Comparison of ENCODE assay signal across 26 mouse cellular contexts in genomic region chr4:131848082-131848481, GRCm38 (mm10). TPM values are rescaled to one million over a fixed set of nuclear protein-coding genes. Genes with fewer than 3 reads are reported as not detected.
DNase-seq lines count a peak whose midpoint lies in the region; ATAC-seq lines count a peak whose summit lies in the region.
"Had no signal": no experiment of that assay in that cellular context is flagged by ENCODE, and none has a peak within 500 bp of the region (broad histone marks: within the 10 kb centered on the region; RNA-seq: fewer than 3 reads in every experiment).

No protein-coding gene starts in this region.

- 0 out of 2 replicates have a peak overlapping the region, but pooled peaks have one; percentile 23 for H3K27ac ChIP-seq in heart, embryonic 12.5 days (ENCODE audit: poor library complexity, severe bottlenecking)
- H3K27ac ChIP-seq in midbrain, embryonic 10.5 days (replicated peaks): no peak overlapping the region
- no peak overlapping the region for H3K27ac ChIP-seq in midbrain, embryonic 16.5 days (ENCODE audit: low read length)
- H3K27ac ChIP-seq in embryonic facial prominence, embryonic 13.5 days: peak overlapping the region; percentile 40
- H3K27ac ChIP-seq: forebrain, embryonic 12.5 days; heart, adult 2 months; stomach, embryonic 15.5 days had no signal

- no peaks in the 10 kb centered on the region for H3K27me3 ChIP-seq in heart, embryonic 12.5 days (replicated peaks)
- no peaks in the 10 kb centered on the region for H3K27me3 ChIP-seq in midbrain, embryonic 10.5 days (ENCODE audit: low read depth, poor library complexity, severe bottlenecking)
- no peaks in the 10 kb centered on the region for H3K27me3 ChIP-seq in midbrain, embryonic 16.5 days (ENCODE audit: control insufficient read depth, insufficient read depth, low read depth, low read length)
- no peaks in the 10 kb centered on the region for H3K27me3 ChIP-seq in embryonic facial prominence, embryonic 13.5 days
- H3K27me3 ChIP-seq: CH12.LX; forebrain, embryonic 12.5 days; stomach, embryonic 15.5 days had no signal

- DNase-seq in heart, adult 9 months (ENCODE audit: low spot score in 2 of 2): no peak
- peak; percentile 49 for DNase-seq in midbrain, embryonic 10.5 days (ENCODE audit: low spot score)
- DNase-seq in mesoderm, embryonic 11.5 days (ENCODE audit: low read depth, low spot score): peak; percentile 78
- no peak for DNase-seq in urinary bladder, adult 18-20 months (ENCODE audit: low spot score in 2 of 2)
- DNase-seq in layer of hippocampus, postnatal 14 days (ENCODE audit: low spot score in 2 of 2): no peak
- DNase-seq: adrenal gland, postnatal 25 days; cerebellum, adult 11 months; cerebellum, postnatal 25 days; gastrocnemius, postnatal 14 days; heart, adult 2 months; kidney, adult 18-20 months; kidney, postnatal 36 days; liver; liver, postnatal 0 days; lung, postnatal 10 days; midbrain, embryonic 14.5 days; right cerebral cortex, postnatal 25 days; thymus, adult 2 months had no signal

- H3K4me3 ChIP-seq in heart, embryonic 12.5 days: no peak overlapping the region
- H3K4me3 ChIP-seq in midbrain, embryonic 10.5 days: no peak overlapping the region
- no peak overlapping the region for H3K4me3 ChIP-seq in midbrain, embryonic 16.5 days (ENCODE audit: low read depth, low read length)
- H3K4me3 ChIP-seq in embryonic facial prominence, embryonic 13.5 days: no peak overlapping the region
- H3K4me3 ChIP-seq: forebrain, embryonic 12.5 days; heart, adult 2 months; myocyte; stomach, embryonic 15.5 days had no signal

- ATAC-seq in heart, embryonic 12.5 days (ENCODE audit: insufficient number of reproducible peaks, low FRiP score): no peak
- ATAC-seq in midbrain, embryonic 16.5 days: no peak
- ATAC-seq in embryonic facial prominence, embryonic 13.5 days (ENCODE audit: insufficient number of reproducible peaks, insufficient read depth, low FRiP score, low TSS enrichment, low read depth): no peak
- ATAC-seq: liver, postnatal 0 days had no signal

- 55% methylated on average over 6 of the region's 6 CpGs for WGBS in heart, embryonic 12.5 days
- WGBS in midbrain, embryonic 10.5 days: 83% methylated on average over 6 of the region's 6 CpGs
- 83% methylated on average over 6 of the region's 6 CpGs for WGBS in midbrain, embryonic 16.5 days
- 43% methylated on average over 6 of the region's 6 CpGs for WGBS in embryonic facial prominence, embryonic 13.5 days

- no peaks in the 10 kb centered on the region for H3K9me3 ChIP-seq in heart, embryonic 12.5 days (replicated peaks)
- H3K9me3 ChIP-seq in midbrain, embryonic 10.5 days (replicated peaks): no peaks in the 10 kb centered on the region
- H3K9me3 ChIP-seq in midbrain, embryonic 16.5 days (replicated peaks; ENCODE audit: control insufficient read depth, low read length, poor library complexity, severe bottlenecking): no peaks in the 10 kb centered on the region
- H3K9me3 ChIP-seq in embryonic facial prominence, embryonic 13.5 days: no peaks in the 10 kb centered on the region
- H3K9me3 ChIP-seq: forebrain, embryonic 12.5 days; stomach, embryonic 15.5 days had no signal

- 0 out of 2 replicates have a peak, but pooled peaks cover 3% of the 10 kb centered on the region for H3K36me3 ChIP-seq in heart, embryonic 12.5 days
- H3K36me3 ChIP-seq in midbrain, embryonic 10.5 days: peaks cover 13% of the 10 kb centered on the region
- no peaks in the 10 kb centered on the region for H3K36me3 ChIP-seq in midbrain, embryonic 16.5 days (ENCODE audit: control insufficient read depth, insufficient read depth, low read length)
- no peaks in the 10 kb centered on the region; the same call in 1 of the 2 replicates for H3K36me3 ChIP-seq in embryonic facial prominence, embryonic 13.5 days
- H3K36me3 ChIP-seq: forebrain, embryonic 12.5 days had no signal

- no peak overlapping the region for H3K9ac ChIP-seq in heart, embryonic 12.5 days
- no peak overlapping the region for H3K9ac ChIP-seq in midbrain, embryonic 16.5 days (ENCODE audit: low read depth, low read length)
- 0 out of 2 replicates have a peak overlapping the region, but pooled peaks have one; percentile 27 for H3K9ac ChIP-seq in embryonic facial prominence, embryonic 13.5 days
- H3K9ac ChIP-seq: forebrain, embryonic 12.5 days; liver, postnatal 0 days; stomach, embryonic 15.5 days had no signal

- no peak overlapping the region for H3K4me2 ChIP-seq in heart, embryonic 12.5 days
- no peak overlapping the region for H3K4me2 ChIP-seq in midbrain, embryonic 16.5 days (ENCODE audit: low read length)
- no peak overlapping the region for H3K4me2 ChIP-seq in embryonic facial prominence, embryonic 13.5 days
- H3K4me2 ChIP-seq: forebrain, embryonic 12.5 days; stomach, embryonic 15.5 days had no signal

- H3K4me1 ChIP-seq in heart, embryonic 12.5 days (replicated peaks): peaks cover 47% of the 10 kb centered on the region
- peaks cover 16% of the 10 kb centered on the region for H3K4me1 ChIP-seq in midbrain, embryonic 10.5 days
- peaks cover 10% of the 10 kb centered on the region for H3K4me1 ChIP-seq in midbrain, embryonic 16.5 days (ENCODE audit: control insufficient read depth, insufficient read depth, low read length)
- peaks cover 43% of the 10 kb centered on the region for H3K4me1 ChIP-seq in embryonic facial prominence, embryonic 13.5 days

RNA-seq across cellular contexts. Expression of gene Mecr, which starts 4.8 kb away (rescaled TPM):
- polyA plus RNA-seq in heart, embryonic 12.5 days (2016; fragmentation: Nextera tagmentation; extraction: Ambion mirVana): 33.9 and 35.7 TPM in 2 replicates
- polyA plus RNA-seq in midbrain, embryonic 10.5 days (2016; fragmentation: Nextera tagmentation; extraction: Ambion mirVana): 51.7 and 58.0 TPM in 2 replicates
- 37.2 and 43.0 TPM in 2 replicates for polyA plus RNA-seq in midbrain, embryonic 16.5 days (2015; fragmentation: Nextera tagmentation; extraction: Ambion mirVana)
- polyA plus RNA-seq in embryonic facial prominence, embryonic 13.5 days (2015; fragmentation: Nextera tagmentation; extraction: Ambion mirVana): 51.2 and 58.6 TPM in 2 replicates
- 10 to 100 TPM; 36.4 to 37.0 TPM for total RNA-seq in layer of hippocampus, postnatal 14 days (2021)

RNA-seq across cellular contexts. Expression of gene Ptpru, which starts 10.0 kb away (rescaled TPM):
- 1.8 and 2.5 TPM in 2 replicates for polyA plus RNA-seq in heart, embryonic 12.5 days (2016; fragmentation: Nextera tagmentation; extraction: Ambion mirVana)
- 12.4 and 16.8 TPM in 2 replicates for polyA plus RNA-seq in midbrain, embryonic 10.5 days (2016; fragmentation: Nextera tagmentation; extraction: Ambion mirVana)
- polyA plus RNA-seq in midbrain, embryonic 16.5 days (2015; fragmentation: Nextera tagmentation; extraction: Ambion mirVana): 29.3 and 31.5 TPM in 2 replicates
- 30.0 and 34.3 TPM in 2 replicates for polyA plus RNA-seq in embryonic facial prominence, embryonic 13.5 days (2015; fragmentation: Nextera tagmentation; extraction: Ambion mirVana)
- 10 to 100 TPM; 66.8 to 82.5 TPM for total RNA-seq in layer of hippocampus, postnatal 14 days (2021)
- total RNA-seq: neutrophil, adult 5-6 weeks had no signal

RNA-seq across cellular contexts. Expression of gene Srsf4, which starts 25.3 kb away (rescaled TPM):
- 86.1 and 87.1 TPM in 2 replicates for polyA plus RNA-seq in heart, embryonic 12.5 days (2016; fragmentation: Nextera tagmentation; extraction: Ambion mirVana)
- polyA plus RNA-seq in midbrain, embryonic 10.5 days (2016; fragmentation: Nextera tagmentation; extraction: Ambion mirVana): 147 and 157 TPM in 2 replicates
- 100 and 112 TPM in 2 replicates for polyA plus RNA-seq in midbrain, embryonic 16.5 days (2015; fragmentation: Nextera tagmentation; extraction: Ambion mirVana)
- 126 and 127 TPM in 2 replicates for polyA plus RNA-seq in embryonic facial prominence, embryonic 13.5 days (2015; fragmentation: Nextera tagmentation; extraction: Ambion mirVana)
- total RNA-seq in layer of hippocampus, postnatal 14 days (2021): 10 to 100 TPM; 68.6 to 70.3 TPM

Comparison
In these comparisons a context has a peak if more than half of its experiments do, and no peak if none do; other contexts are left out.
1. H3K27ac ChIP-seq: peak in heart, embryonic 12.5 days (single experiment) and embryonic facial prominence, embryonic 13.5 days (single experiment); none in midbrain, embryonic 10.5 days (single experiment) and midbrain, embryonic 16.5 days (single experiment).
2. DNase-seq: peak in midbrain, embryonic 10.5 days (single experiment) and mesoderm, embryonic 11.5 days (single experiment); none in heart, adult 9 months (0 of 2), urinary bladder, adult 18-20 months (0 of 2) and layer of hippocampus, postnatal 14 days (0 of 2).